Mouse (Mus musculus): ENCODE measurements at regions not wholly inside any gene's neighbourhood (a gene's known extent, or its start where the extent isn't known, plus 50 kb on each side); places are given as distances from the start of the nearest gene placed in this dataset.

- DNase-seq (ENCODE audit: low spot score): no peak
Measured at GRCm38 (mm10) chr2:79510485-79511094, 54.0 kb upstream of the Cerkl start.

DNA sequence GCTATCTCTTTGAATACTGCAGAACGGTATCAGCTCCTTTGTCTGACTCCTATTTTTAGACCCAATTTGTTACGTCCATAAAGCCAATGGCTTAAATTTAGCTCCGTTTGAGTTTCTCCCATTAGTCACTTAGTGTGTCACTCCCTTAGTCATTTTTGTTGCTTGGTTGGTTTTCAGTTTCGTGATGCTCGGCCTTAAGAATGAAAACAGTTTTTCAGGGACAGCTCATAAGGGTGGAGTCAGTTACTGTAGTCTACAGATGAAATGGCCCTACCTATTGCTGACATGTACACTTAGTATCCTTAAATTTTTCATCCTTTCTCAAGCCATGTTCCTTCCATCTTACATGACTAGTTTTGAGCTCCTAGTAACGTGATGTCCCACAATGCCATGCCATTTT is 54.5 kb upstream of the Cerkl start:
- DNase-seq (ENCODE audit: low spot score): no peak

- peak; percentile 89 for DNase-seq (ENCODE audit: low spot score)
Measured at GRCm38 (mm10) chr2:79511676-79512323, 55.2 kb upstream of the Cerkl start.

DNA sequence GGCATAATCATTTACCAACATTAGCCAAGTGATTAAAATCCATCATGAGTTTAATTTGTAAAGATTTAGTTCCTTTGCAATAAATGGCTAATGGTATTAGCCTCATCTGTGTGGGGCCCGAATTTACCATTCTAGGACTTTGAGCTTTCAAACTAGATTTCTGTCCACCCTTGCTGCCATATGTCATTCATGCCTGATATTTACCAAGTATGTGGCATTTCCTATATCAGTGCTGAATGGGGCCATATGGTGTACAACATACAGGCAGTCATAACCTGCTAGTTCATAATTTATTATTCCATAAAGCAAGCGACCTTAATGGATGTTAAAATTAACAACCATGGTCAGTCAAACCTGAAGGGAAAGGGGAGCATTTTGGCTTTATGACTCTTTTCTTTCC is 55.8 kb upstream of the Cerkl start:
- DNase-seq (ENCODE audit: low spot score): no peak

- DNase-seq (ENCODE audit: low spot score): no peak
Measured at GRCm38 (mm10) chr2:79513726-79514125, 57.1 kb upstream of the Cerkl start.

DNA sequence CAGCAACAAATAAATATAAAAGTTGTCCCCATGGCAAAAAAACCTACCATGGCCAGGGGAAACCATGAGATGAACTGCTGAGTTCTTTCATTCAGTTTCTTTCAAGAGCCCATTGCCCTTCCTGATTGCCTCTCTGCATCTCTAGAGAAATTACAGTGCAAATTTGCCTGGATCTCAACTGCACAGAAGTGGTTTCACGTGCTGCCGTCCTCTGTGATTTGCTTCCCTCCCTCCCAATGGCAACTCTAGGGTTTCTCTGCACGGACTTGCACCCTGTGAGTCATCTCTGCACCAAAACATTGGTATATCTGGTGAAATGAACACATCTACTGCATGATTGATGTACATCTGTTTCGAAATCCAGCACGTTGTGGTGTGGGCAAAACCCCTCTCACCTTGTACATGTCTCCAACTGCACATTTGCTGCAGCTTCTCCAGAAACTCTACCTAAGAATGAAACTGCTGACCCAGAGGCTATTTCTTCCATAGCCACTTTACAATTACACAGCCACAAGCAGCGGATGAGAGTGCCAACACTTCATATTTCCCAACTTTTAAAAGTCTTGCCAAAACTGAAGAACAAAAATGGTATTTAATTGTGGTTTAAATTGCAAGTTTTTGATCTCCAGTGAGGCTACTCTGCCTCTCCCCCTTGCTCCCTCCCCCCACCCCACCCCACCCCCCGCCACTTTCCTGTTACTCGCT is 61.6 kb upstream of the Cerkl start:
- DNase-seq (ENCODE audit: low spot score): no peak

GRCm38 (mm10) chr2:79519799-79520449 is 63.3 kb upstream of the Cerkl start:
- no peak for DNase-seq (ENCODE audit: low spot score)

GRCm38 (mm10) chr2:79523441-79523840 is 66.9 kb upstream of the Cerkl start:
- no peak for DNase-seq (ENCODE audit: low spot score)

DNA sequence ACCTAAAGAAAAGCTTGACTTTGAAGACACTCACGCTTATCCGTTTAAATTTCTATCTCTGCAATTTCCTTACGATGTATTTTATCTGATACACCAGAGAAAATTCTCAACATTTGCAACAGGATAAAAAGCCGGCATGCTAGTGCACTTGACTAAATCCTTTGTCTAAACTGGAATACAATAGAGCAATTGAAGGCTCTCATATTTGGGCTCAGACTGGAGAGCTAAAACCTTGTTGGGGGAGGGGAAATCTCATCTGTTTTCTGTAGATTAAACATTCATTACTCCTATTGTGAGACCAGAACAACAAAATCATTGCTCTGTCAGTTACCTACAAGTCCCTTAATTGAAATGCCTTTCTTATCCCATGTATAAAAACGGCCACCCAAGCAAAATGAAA is 70.9 kb upstream of the Cerkl start:
- no peak for DNase-seq (ENCODE audit: low spot score)

DNA sequence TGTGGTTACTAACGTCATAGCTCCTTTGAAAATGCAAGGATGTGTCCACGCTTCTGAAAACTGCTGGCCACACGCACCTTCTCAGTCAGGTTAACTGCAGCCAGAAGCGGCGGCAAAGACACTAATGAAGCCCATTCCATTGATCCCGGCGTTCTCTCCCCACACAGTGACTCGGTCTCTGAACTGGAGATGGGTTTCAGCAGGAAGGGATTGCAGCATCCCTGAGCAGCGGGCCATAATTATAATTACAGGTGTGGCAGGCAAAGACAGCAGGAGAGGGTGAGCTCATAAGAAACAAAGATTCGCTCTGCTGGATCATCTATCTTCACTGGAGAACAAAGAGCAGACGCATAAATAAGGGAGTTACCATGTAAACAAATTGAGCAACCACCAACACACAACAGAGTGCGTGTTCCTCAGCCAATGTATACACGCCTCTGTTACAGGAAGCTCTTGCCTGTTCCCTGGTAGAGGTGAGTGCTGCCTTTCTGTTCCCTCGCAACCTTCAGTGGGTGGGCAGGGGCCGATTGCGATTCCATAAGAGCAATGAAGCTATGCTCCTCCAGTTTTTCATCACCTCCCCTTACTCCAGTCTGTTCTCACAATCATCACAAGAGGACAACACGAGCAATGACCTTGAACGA is 71.9 kb upstream of the Cerkl start:
- no peak for DNase-seq (ENCODE audit: low spot score)

DNA sequence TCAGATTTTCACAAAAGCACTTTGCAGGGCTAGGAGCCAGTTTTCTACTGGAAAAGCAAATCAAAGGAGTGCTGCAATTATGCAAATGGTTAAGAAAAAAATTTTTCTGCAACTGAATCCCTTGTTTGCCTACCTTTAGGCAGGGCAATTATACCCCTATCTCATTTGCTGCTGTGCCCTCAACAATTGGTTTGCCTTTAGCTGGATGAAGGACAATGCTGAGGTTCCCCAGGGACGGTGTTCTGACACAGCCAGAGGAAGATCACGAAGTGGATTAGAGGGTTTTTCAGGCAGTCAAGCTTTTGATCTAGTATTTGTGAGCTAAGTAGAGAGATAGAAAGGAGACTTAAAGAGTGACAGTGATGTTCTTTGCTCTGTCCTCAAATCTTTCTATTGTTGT is 72.6 kb upstream of the Cerkl start:
- no peak for DNase-seq (ENCODE audit: low spot score)

DNA sequence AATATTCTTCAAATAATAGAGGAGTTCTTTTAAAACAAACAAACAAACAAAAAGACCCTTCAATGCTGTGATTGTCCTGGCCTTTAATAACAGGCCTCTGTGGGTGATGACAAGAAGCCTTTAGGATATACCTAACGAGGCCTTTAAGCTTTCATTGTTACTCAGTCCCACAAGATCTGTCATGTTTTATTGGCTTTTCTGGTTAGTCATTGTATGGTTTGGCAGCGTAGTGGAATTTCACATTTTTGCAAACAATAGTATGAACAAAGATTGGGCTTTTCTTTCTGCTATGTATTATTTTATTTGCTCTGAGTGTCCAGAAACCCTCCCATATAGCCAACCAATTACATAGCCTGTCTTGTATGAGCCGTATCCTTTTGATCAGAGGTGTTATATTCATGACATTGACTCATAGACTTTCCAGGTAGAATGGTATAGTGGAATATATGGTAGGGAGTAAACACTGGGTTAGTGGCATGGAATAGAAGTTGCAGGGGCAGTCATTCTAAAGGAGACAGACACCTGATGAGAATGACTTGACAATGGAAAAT is 76.1 kb upstream of the Cerkl start:
- DNase-seq (ENCODE audit: low spot score): no peak

- DNase-seq (ENCODE audit: low spot score): no peak
Measured at GRCm38 (mm10) chr2:79537126-79537875, 80.7 kb upstream of the Cerkl start.

DNA sequence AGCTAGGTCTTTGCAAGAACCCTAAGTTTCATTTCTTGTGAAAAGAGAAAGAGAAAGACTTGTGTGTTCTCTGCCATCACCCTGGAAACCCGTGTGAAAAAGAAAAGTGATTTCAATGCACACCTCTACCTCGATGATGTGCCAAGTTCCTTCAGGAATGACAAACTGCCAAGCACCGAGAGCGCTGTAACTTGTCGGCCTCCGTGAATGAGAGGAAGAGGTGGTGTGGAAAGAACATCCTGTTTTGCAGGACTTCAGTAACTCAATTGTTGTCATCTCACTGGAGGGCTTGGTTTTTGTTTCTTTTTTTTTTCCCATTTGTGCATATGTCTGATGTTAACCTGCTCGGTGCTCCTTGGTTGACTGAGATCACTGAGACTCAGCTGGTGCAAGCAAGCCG is 83.8 kb upstream of the Cerkl start:
- no peak for DNase-seq (ENCODE audit: low spot score)

DNA sequence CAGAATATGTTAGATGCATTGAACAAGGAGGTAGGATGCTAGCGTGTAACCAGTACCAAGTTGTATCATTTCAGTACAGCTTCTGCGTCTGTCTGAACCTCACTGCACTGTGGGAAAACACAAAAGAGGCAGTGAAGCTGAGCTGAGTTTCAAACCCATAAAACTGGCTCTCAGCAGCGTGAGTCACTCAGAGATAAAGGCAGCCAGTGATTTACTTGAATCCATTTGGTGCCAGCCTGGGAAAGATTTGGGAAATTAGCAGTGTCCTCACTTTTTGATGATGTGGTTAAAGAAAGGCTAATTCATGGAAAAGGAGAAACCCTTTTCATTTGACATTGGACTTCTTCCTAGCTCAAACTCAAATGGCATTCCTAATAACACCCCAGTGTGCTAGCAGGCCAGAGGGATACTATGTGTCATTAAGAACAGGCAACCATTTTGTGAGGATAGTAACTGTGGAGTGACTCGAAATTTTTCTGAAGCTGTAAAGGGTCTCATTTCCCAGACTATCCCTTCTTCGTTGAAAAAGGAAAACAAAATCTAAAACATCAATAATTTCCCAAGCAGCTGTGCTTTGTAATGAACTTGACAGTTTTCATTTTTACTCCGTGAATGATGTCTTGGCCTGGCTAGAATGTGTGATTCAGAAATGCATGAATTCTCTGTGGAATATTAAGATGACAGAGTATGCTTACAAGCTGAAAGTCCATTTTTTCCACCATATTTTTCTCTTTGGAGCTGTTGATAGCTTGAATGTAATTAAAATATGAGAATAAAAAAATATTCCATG is 85.8 kb upstream of the Cerkl start:
- DNase-seq (ENCODE audit: low spot score): no peak

- no peak for DNase-seq (ENCODE audit: low spot score)
Measured at GRCm38 (mm10) chr2:79543456-79543855, 86.9 kb upstream of the Cerkl start.

- DNase-seq (ENCODE audit: low spot score): no peak
Measured at GRCm38 (mm10) chr2:79543948-79544792, 87.6 kb upstream of the Cerkl start.

- no peak for DNase-seq (ENCODE audit: low spot score)
Measured at GRCm38 (mm10) chr2:79544793-79545260, 88.2 kb upstream of the Cerkl start.

DNA sequence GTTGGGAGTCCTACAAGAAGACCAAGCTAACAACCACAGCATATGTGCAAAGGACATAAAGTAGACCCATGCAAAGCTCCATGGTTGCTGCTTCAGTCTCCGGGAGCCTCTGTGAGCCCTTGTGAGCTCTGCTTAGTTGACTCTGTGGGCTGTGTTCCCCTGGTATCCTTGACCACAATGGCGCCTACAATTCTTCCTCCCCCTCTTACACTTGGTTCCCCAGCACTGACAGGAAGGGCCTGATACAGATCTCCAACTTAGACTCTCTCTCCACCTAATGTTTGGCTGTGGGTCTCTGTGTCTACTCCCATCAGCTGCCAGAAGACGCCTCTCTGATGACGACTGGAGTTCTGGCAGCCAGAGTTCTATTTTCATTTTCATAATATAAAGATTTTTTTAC is 88.9 kb upstream of the Itprid2 start:
- DNase-seq (ENCODE audit: low spot score): no peak

DNA sequence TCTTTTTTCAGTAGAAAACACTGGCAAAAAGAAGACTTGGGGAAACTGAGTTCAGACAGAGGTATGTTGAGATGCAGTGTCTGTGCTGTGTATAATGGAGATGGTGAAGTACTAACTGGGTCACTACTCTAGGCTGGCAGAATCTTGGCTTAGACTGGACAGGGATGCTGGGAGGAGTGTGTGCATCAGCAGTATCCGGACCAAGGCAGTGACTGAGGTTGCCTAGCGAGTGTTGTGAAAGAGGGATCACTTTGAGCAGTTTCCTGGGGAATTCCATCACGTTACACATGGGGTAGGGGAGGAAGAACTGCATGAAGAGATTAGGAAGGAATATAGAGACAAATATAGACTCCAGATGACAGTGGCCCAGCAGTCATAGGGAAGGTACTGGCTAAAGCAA is 87.9 kb upstream of the Itprid2 start:
- no peak for DNase-seq (ENCODE audit: low spot score)

Measured in embryo, embryonic 10.5 days (tissue).